Mouse (Mus musculus): Measurements from ENCODE around the gene Esr1. TPM values are rescaled to one million over a fixed set of nuclear protein-coding genes. Genes with fewer than 3 reads are reported as not detected.
"Not testable (repeated sequence)": the region's sequence is repeated elsewhere in the genome, so short reads cannot be mapped to it uniquely, and the experiment has no call there.

Gene Esr1
- polyA plus RNA-seq, 1 experiment from 2014 or later, result 0.54 TPM

- WGBS, result 92% methylated on average over 4 of the region's 4 CpGs
- ATAC-seq (ENCODE audit: insufficient read depth, low FRiP score), result no peak
- H3K27ac ChIP-seq (ENCODE audit: low read length), result no peak overlapping the region
Measured at GRCm38 (mm10) chr10:4597211-4597610, 14.2 kb upstream of the Esr1 start.

GRCm38 (mm10) chr10:4598244-4598842 lies 13.1 kb upstream of the Esr1 start:
- Histone ChIP-seq H3K4me3 (replicated peaks; ENCODE audit: low read length) (no peak overlapping the region), H3K36me3 (ENCODE audit: control insufficient read depth, insufficient read depth, low read length) (no peaks in the 10 kb centered on the region), H3K27ac (ENCODE audit: low read length) (no peak overlapping the region), H3K27me3 (ENCODE audit: control insufficient read depth, insufficient read depth, low read length) (no peaks in the 10 kb centered on the region), H3K9ac (ENCODE audit: low read length) (no peak overlapping the region), H3K4me1 (ENCODE audit: control insufficient read depth, insufficient read depth, low read length) (no peaks in the 10 kb centered on the region), H3K4me2 (ENCODE audit: low read depth, low read length) (no peak overlapping the region), H3K9me3 (replicated peaks; ENCODE audit: control insufficient read depth, low read length) (no peaks in the 10 kb centered on the region; the same call in 1 of the 2 replicates)
- no peak for ATAC-seq (ENCODE audit: insufficient read depth, low FRiP score)
- 71% methylated on average over 10 of the region's 10 CpGs for WGBS

More at GRCm38 (mm10) chr10:4597211-4597610, 14.2 kb upstream of the Esr1 start:
- Histone ChIP-seq H3K9ac (ENCODE audit: low read length) (no peak overlapping the region), H3K36me3 (ENCODE audit: control insufficient read depth, insufficient read depth, low read length) (no peaks in the 10 kb centered on the region), H3K9me3 (replicated peaks; ENCODE audit: control insufficient read depth, low read length) (no peaks in the 10 kb centered on the region; the same call in 1 of the 2 replicates), H3K4me1 (ENCODE audit: control insufficient read depth, insufficient read depth, low read length) (no peaks in the 10 kb centered on the region), H3K4me2 (ENCODE audit: low read depth, low read length) (no peak overlapping the region), H3K4me3 (replicated peaks; ENCODE audit: low read length) (no peak overlapping the region), H3K27me3 (ENCODE audit: control insufficient read depth, insufficient read depth, low read length) (no peaks in the 10 kb centered on the region)

GRCm38 (mm10) chr10:4598916-4599315 lies 12.5 kb upstream of the Esr1 start:
- H3K36me3 ChIP-seq (ENCODE audit: control insufficient read depth, insufficient read depth, low read length), result no peaks in the 10 kb centered on the region
- no peaks in the 10 kb centered on the region; the same call in 1 of the 2 replicates for H3K9me3 ChIP-seq (replicated peaks; ENCODE audit: control insufficient read depth, low read length)
- no peak overlapping the region for H3K4me3 ChIP-seq (replicated peaks; ENCODE audit: low read length)
- no peak overlapping the region for H3K9ac ChIP-seq (ENCODE audit: low read length)
- ATAC-seq (ENCODE audit: insufficient read depth, low FRiP score), result no peak
- H3K4me1 ChIP-seq (ENCODE audit: control insufficient read depth, insufficient read depth, low read length), result no peaks in the 10 kb centered on the region
- H3K27me3 ChIP-seq (ENCODE audit: control insufficient read depth, insufficient read depth, low read length), result no peaks in the 10 kb centered on the region
- WGBS, result 83% methylated on average over 12 of the region's 12 CpGs
- no peak overlapping the region for H3K4me2 ChIP-seq (ENCODE audit: low read depth, low read length)
- no peak overlapping the region for H3K27ac ChIP-seq (ENCODE audit: low read length)

DNA sequence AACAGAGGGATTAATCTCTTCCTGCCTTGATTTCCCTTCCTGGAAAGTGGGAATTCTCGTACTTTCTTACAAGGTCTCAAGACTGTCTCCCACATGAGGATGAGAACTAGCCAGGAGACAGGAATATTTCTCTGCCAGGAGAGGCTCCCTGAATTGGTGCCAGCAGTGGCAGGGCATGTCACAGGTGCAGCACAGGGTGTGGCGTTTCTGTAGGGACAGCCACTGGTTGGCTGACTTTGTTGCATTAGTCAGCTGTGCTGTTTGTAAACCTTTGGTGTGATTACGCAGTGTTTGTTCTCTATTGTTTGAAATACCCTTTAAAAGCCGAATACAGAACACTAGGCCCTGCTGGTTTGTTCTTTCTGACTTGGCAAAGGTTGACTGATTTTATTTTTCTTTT lies 11.8 kb upstream of the Esr1 start:
- ATAC-seq (ENCODE audit: insufficient read depth, low FRiP score), result no peak

GRCm38 (mm10) chr10:4600796-4601474 lies 10.5 kb upstream of the Esr1 start:
- Histone ChIP-seq H3K27me3 (ENCODE audit: control insufficient read depth, insufficient read depth, low read length) (no peaks in the 10 kb centered on the region), H3K9me3 (replicated peaks; ENCODE audit: control insufficient read depth, low read length) (no peaks in the 10 kb centered on the region; the same call in 1 of the 2 replicates), H3K9ac (ENCODE audit: low read length) (no peak overlapping the region), H3K36me3 (ENCODE audit: control insufficient read depth, insufficient read depth, low read length) (no peaks in the 10 kb centered on the region), H3K4me3 (replicated peaks; ENCODE audit: low read length) (no peak overlapping the region), H3K4me2 (ENCODE audit: low read depth, low read length) (no peak overlapping the region), H3K27ac (ENCODE audit: low read length) (no peak overlapping the region), H3K4me1 (ENCODE audit: control insufficient read depth, insufficient read depth, low read length) (no peaks in the 10 kb centered on the region)
- no peak for ATAC-seq (ENCODE audit: insufficient read depth, low FRiP score)
- WGBS, result 56% methylated on average over 2 of the region's 2 CpGs

More for the DNA sequence above, 11.8 kb upstream of the Esr1 start:
- Histone ChIP-seq H3K36me3 (ENCODE audit: control insufficient read depth, insufficient read depth, low read length) (no peaks in the 10 kb centered on the region), H3K4me2 (ENCODE audit: low read depth, low read length) (no peak overlapping the region), H3K9me3 (replicated peaks; ENCODE audit: control insufficient read depth, low read length) (no peaks in the 10 kb centered on the region; the same call in 1 of the 2 replicates), H3K9ac (ENCODE audit: low read length) (no peak overlapping the region), H3K4me1 (ENCODE audit: control insufficient read depth, insufficient read depth, low read length) (no peaks in the 10 kb centered on the region), H3K4me3 (replicated peaks; ENCODE audit: low read length) (no peak overlapping the region), H3K27ac (ENCODE audit: low read length) (no peak overlapping the region), H3K27me3 (ENCODE audit: control insufficient read depth, insufficient read depth, low read length) (no peaks in the 10 kb centered on the region)
- 58% methylated on average over 4 of the region's 4 CpGs for WGBS

- not testable (repeated sequence) for H3K27me3 ChIP-seq (ENCODE audit: control insufficient read depth, insufficient read depth, low read length); ATAC-seq (ENCODE audit: insufficient read depth, low FRiP score); H3K9ac ChIP-seq (ENCODE audit: low read length); H3K9me3 ChIP-seq (replicated peaks; ENCODE audit: control insufficient read depth, low read length); H3K4me3 ChIP-seq (replicated peaks; ENCODE audit: low read length); H3K36me3 ChIP-seq (ENCODE audit: control insufficient read depth, insufficient read depth, low read length); H3K4me1 ChIP-seq (ENCODE audit: control insufficient read depth, insufficient read depth, low read length); H3K4me2 ChIP-seq (ENCODE audit: low read depth, low read length); H3K27ac ChIP-seq (ENCODE audit: low read length)
Measured at GRCm38 (mm10) chr10:4601612-4602011, 9.8 kb upstream of the Esr1 start.

DNA sequence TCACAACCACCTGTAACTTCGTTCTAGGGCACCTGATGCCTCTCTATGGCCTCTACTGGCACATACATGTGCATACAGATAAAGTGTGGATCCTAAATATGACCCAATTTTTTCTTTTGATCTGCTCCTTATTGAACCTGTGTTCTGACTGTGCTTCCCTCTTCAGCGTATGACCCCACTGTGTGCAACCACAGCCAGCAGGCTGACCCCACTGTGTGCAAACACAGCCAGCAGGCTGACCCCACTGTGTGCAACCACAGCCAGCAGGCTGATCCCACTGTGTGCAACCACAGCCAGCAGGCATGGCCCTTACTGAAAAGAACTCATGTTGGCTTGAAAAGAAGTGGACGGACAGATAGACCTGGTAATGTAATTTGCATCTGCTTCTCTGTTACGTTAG lies 8.9 kb upstream of the Esr1 start:
- Histone ChIP-seq H3K4me2 (ENCODE audit: low read depth, low read length) (no peak overlapping the region), H3K4me3 (replicated peaks; ENCODE audit: low read length) (no peak overlapping the region), H3K27ac (ENCODE audit: low read length) (no peak overlapping the region), H3K27me3 (ENCODE audit: control insufficient read depth, insufficient read depth, low read length) (no peaks in the 10 kb centered on the region), H3K9me3 (replicated peaks; ENCODE audit: control insufficient read depth, low read length) (peaks cover 4% of the 10 kb centered on the region; the same call in 1 of the 2 replicates), H3K4me1 (ENCODE audit: control insufficient read depth, insufficient read depth, low read length) (no peaks in the 10 kb centered on the region), H3K36me3 (ENCODE audit: control insufficient read depth, insufficient read depth, low read length) (no peaks in the 10 kb centered on the region), H3K9ac (ENCODE audit: low read length) (no peak overlapping the region)
- WGBS, result 78% methylated on average over 4 of the region's 4 CpGs
- no peak for ATAC-seq (ENCODE audit: insufficient read depth, low FRiP score)

- Histone ChIP-seq H3K9me3 (replicated peaks; ENCODE audit: control insufficient read depth, low read length) (peaks cover 4% of the 10 kb centered on the region; the same call in 1 of the 2 replicates), H3K27me3 (ENCODE audit: control insufficient read depth, insufficient read depth, low read length) (no peaks in the 10 kb centered on the region), H3K36me3 (ENCODE audit: control insufficient read depth, insufficient read depth, low read length) (no peaks in the 10 kb centered on the region), H3K4me1 (ENCODE audit: control insufficient read depth, insufficient read depth, low read length) (no peaks in the 10 kb centered on the region), H3K4me3 (replicated peaks; ENCODE audit: low read length) (no peak overlapping the region), H3K27ac (ENCODE audit: low read length) (no peak overlapping the region), H3K9ac (ENCODE audit: low read length) (no peak overlapping the region), H3K4me2 (ENCODE audit: low read depth, low read length) (no peak overlapping the region)
- no peak for ATAC-seq (ENCODE audit: insufficient read depth, low FRiP score)
- 62% methylated on average over 4 of the region's 4 CpGs for WGBS
Measured at GRCm38 (mm10) chr10:4604527-4605209, 6.7 kb upstream of the Esr1 start.

- ATAC-seq (ENCODE audit: insufficient read depth, low FRiP score), result no peak
- Histone ChIP-seq H3K27me3 (ENCODE audit: control insufficient read depth, insufficient read depth, low read length) (no peaks in the 10 kb centered on the region), H3K36me3 (ENCODE audit: control insufficient read depth, insufficient read depth, low read length) (no peaks in the 10 kb centered on the region), H3K27ac (ENCODE audit: low read length) (no peak overlapping the region), H3K4me2 (ENCODE audit: low read depth, low read length) (no peak overlapping the region), H3K9ac (ENCODE audit: low read length) (no peak overlapping the region), H3K9me3 (replicated peaks; ENCODE audit: control insufficient read depth, low read length) (0 out of 2 replicates have a peak, but pooled peaks cover 4% of the 10 kb centered on the region), H3K4me1 (ENCODE audit: control insufficient read depth, insufficient read depth, low read length) (peaks cover 3% of the 10 kb centered on the region; the same call in 1 of the 2 replicates), H3K4me3 (replicated peaks; ENCODE audit: low read length) (no peak overlapping the region)
- 70% methylated on average over 2 of the region's 2 CpGs for WGBS
Measured at GRCm38 (mm10) chr10:4610234-4610633, 1.2 kb upstream of the Esr1 start.
